Mouse (Mus musculus): Measurements from ENCODE around the gene Olfr1118.
"Not testable (repeated sequence)": the region's sequence is repeated elsewhere in the genome, so short reads cannot be mapped to it uniquely, and the experiment has no call there.

Olfr1118 gene

DNA sequence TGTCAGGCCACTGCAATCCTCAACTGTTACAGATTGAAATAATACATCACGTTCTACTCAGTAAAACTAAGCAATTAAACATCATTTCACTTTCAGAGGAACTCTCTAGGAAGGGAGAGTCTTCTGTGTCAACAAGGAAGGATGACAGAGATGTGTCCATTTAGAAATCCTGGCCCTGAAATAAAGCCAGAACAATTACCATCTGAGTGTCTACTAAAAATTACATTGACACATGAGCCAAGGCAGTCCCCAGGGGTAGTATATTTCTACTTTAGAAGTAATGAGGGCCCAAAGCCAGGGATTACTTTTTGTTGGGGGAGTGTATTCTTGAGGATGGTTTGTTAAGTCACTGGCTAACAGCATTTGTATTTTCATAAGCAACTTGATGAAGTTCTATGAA, at the start of gene Olfr1118:
Olfr1118 (plus strand) TSS at position 301 of the 400 bp plus-strand sequence.
- no peak for DNase-seq (ENCODE audit: low read depth)

DNA sequence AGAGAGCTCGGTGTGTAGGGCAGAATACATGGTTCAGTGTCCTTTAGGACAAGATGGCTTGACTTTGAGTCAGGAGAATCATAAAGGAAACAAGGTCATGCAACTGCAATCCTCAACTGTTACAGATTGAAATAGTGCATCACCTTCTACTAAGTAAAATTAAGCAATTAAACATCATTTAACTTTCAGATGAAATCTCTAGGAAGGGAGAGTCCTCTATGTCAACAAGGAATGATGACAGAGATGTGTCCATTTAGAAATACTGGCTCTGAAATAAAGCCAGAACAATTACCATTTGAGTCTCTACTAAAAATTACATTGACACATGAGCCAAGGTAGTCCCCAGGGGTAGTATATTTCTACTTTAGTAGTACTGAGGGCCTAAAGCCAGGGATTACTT, 40.1 kb upstream of the Olfr1118 start, which contains the start of gene Olfr1116:
Olfr1116 (plus strand) TSS at position 301 of the 400 bp plus-strand sequence.
- no peak for DNase-seq (ENCODE audit: low read depth)

DNA sequence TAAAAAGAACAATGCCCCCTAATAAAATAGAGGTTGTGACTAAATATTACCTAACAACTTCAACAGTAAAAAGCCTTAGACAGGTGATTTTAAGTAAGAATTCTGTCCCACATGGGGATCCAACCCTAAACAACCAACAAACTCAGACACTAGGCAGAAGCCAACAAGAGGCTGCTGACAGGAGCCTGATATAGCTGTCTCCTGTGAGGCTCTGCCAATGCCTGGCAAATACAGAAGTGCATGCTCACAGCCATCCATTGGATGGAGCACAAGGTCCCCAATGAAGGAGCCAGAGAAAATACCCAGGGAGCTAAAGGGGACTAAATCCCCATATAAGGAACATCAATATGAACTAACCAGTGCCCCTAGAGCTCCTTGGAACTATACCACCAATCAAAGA, 13.4 kb upstream of the Olfr1118 start:
- not testable (repeated sequence) for DNase-seq (ENCODE audit: low read depth)

DNA sequence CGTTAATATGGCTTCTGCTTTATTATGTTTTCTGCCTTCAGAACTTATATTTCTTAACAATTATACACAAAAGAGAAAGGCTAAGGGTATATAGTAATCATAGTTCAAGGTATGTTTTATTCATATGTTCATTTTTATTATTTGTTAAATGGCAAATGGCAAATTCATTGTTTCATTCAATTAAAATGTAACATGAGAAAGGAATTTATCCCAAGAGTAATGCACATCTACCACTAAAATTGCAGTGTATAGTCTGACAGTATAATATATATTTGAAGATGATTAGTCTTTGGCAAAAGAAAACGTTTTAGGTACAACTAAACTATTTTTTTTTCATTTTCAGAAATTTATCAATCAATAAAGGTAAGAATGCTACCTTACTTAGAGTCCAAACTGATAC, 47.1 kb downstream of the Olfr1118 start, which contains the start of gene Olfr1120:
Olfr1120 (plus strand) TSS at position 301 of the 400 bp plus-strand sequence.
- DNase-seq (ENCODE audit: low read depth), result no peak

DNA sequence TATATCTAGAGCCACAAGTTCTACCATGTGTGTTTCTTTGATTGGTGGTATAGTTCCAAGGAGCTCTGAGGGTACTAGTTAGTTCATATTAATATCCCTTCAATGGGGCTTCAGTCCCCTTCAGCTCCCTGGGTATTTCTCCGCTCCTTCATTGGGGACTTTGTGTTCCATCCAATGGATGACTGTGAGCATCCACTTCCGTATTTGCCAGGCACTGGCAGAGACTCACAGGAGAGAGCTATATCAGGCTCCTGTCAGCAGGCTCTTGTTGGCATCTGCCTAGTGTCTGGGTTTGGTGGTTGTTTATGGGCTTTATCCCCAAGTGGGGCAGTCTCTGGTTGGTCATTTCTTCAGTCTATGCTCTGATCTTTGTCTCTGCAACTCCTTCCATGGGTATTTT, 52.7 kb downstream of the Olfr1118 start:
- DNase-seq (ENCODE audit: low read depth), result not testable (repeated sequence)
